Mouse (Mus musculus): ENCODE measurements at regions not wholly inside any gene's neighbourhood (a gene's known extent, or its start where the extent isn't known, plus 50 kb on each side); places are given as distances from the start of the nearest gene placed in this dataset.
A peak's percentile ranks its signal among the peaks of the same experiment; 100 is the strongest.
"Not testable (repeated sequence)": the region's sequence is repeated elsewhere in the genome, so short reads cannot be mapped to it uniquely, and the experiment has no call there.

DNA sequence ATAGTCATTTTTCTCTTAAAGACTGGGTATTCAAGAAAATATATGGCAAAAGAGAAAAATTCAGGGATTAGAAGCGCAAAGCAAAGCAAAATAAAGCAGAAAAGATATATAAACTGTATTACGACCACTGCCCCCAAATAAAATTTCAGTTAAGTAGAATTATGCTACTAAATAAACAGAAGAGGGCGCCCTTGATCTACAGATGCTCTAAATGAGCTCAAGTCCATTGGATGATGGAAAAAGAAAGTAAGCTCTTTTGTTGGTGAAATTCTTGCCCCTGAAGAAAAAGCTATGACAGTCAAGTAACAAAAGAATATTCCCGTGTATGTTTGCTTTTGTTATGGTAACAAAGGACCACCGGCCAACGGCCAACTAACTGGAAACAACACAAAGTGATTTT lies 165.5 kb upstream of the Stk26 start:
- no peak for ATAC-seq (replicated peaks; ENCODE audit: low FRiP score, poor library complexity, severe bottlenecking)

DNA sequence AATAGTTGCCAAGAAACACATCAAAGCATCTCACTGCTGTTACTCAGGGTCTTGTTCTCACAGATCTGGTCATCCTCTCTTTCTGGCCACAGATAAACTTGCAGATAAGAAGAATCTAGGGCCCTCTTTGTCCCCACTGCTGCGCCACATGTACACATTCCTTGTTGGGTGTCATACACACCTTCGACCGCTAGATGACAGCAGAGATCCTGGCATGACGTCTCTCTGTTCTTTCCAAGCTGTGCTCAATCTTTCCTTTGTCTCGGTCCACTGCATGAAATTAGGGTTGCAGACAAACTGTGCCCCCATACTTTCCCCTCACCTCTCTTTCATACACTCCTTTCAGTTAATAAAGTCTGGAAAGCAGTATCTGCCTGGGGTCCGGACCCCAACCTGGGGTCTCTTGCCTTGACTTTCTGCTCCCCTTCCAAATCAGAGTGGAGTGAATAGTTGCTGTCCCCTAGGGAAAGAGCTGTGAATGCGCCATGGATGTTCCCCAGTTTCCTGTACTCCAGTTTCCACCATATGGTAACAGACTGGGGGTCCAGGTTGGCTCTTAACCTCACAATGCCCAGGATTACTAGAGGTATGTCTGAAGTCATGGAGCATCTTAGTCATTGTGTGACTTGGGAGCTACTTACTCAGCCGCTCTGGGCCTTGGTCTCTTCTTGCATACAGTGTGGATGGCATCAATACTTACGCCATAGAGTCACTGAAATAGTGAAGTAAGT lies 182.8 kb upstream of the Stk26 start:
- no peak for ATAC-seq (replicated peaks; ENCODE audit: low FRiP score, poor library complexity, severe bottlenecking)

DNA sequence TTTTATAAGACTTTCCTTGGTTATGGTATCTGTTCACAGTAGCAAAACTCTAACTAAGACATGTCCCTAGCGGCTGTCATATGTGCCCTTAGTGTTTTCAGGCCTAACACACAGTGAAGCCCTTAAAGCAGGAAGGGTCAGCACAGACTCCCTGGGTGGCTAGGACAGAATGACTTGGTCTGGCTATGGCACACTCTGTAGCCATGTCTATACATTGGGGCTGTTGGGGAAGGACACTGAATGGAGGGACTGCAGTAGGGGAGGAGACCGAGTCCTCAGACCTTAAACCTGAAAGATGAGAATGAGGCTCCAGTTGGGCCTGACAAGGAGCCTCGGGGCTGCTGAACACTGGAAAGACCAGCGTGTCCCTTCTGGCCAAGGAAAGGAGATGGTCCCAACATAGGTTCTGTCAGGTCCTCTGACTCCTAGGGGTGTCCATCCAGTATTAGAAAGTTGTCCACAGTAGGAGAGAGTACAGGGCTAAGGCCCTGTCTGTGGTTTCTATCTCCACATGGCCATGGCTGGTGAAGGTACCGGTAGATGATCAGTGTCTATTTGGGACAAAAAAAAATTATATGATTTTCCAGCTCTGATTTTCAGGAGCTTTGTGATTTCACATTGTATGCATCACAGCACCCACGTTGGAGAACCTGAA lies 183.5 kb upstream of the Stk26 start:
- ATAC-seq (replicated peaks; ENCODE audit: low FRiP score, poor library complexity, severe bottlenecking), result no peak

DNA sequence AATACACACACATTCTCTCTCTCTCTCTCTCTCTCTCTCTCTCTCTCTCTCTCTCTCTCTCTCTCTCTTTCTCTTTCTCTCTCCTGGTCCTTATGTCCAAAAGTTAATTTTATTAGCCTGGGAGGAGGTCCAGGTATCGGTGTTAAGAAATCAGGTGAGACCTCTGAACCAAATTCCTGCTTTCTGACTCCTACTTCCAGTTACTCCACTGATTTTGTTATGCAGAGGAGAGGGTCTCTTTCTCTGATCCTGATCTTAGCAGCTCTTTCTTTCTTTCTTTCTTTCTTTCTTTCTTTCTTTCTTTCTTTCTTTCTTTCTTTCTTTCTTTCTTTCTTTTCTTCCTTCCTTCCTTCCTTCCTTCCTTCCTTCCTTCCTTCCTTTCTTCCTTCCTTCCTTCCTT lies 185.5 kb upstream of the Stk26 start:
- not testable (repeated sequence) for ATAC-seq (replicated peaks; ENCODE audit: low FRiP score, poor library complexity, severe bottlenecking)

DNA sequence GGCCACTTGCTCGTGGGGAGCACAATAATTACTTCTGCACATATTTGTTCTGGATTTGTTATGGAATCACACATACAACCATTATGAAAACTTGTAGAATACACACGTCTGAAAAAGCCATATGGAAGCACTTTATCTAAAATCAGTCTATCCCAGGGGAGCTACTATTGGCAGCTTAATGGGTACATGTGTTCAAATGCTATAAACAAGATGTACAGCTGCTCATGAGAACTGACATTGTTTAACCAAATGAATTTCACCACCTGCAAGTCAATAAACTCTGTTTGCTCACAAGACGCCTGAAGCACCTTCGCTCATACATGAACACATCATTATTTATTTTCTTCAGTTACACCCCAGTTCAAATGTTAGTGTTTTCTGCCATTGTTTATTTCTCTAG lies 199.5 kb upstream of the Stk26 start:
- no peak for ATAC-seq (replicated peaks; ENCODE audit: low FRiP score, poor library complexity, severe bottlenecking)

DNA sequence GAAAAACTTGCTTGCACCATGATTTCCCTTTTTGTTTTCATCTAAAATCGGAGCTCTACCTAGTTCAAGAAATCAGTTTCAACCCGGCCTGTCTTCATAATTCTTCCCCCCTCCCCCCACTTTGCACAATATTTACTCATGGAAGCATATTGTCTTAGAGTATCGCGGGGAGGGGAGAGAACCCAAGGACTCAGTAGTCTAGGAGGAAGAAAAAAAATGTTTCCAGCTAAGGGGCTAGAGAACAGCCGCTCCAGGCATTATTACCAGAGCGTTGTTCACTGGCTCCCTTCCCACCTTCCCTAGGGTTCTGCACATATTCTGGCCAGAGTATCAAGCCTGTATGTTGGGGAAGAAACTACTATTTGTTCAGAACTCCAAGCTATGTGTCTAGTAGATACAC lies 205.2 kb upstream of the Stk26 start:
- no peak for ATAC-seq (replicated peaks; ENCODE audit: low FRiP score, poor library complexity, severe bottlenecking)

DNA sequence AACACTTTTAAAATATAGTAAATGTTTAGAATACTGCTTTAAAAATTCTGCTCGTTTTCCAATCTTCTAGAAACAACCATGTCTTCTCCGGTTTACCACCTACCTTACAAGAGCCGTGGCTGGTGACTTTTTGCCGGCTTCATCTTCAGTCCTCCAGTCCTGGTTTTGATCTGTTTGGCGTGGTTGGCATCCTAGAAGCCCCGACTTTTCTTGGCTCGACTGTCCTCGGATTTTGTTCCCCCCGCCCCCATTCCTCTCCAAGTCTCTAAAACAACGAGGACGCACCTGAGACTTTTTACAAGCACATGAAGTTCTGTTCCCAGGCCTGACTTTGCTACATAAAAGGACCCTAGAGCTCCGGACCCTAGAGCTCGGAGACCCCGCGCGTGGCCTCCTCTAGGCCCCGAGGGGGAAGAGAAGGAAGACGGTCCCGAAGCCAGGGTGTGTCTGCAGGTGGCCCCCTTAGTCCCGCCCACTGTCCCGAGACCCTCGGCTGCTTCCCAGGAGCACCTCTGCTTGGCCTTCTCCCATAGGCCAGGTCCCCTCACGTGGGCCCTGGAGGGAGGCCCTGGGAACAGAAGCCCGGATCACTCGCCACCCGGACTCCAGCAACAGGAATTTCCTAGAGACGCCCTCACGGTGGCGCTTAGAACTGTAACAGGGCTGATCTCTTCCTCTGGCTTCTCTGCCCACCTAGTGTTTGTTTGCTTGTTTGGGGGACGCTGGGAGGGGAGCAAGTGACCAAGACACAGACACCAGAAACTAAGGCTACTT lies 205.8 kb upstream of the Stk26 start:
- ATAC-seq (replicated peaks; ENCODE audit: low FRiP score, poor library complexity, severe bottlenecking), result 0 out of 2 replicates have a peak, but pooled peaks have one; percentile 39

DNA sequence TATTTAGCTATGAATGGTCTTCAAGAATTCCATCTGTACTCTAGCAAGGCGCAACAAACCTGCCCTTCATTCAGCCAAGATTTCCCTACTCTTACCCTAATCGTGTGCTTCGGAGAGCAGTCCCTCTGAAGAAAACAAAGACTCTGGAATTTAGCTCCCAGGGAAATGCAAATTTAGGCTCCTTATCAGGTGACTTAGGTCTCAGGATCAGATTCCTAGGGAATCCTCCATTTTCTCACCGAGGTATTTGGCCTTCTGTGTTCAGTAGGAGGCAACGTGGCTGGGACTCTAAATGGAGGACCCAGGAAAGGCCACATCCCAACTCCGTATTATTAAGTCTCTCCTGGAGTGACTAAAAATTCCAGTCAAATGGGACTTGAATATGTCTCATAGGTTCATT lies 204.2 kb upstream of the Olfr1324 start:
- no peak for ATAC-seq (replicated peaks; ENCODE audit: low FRiP score, poor library complexity, severe bottlenecking)

DNA sequence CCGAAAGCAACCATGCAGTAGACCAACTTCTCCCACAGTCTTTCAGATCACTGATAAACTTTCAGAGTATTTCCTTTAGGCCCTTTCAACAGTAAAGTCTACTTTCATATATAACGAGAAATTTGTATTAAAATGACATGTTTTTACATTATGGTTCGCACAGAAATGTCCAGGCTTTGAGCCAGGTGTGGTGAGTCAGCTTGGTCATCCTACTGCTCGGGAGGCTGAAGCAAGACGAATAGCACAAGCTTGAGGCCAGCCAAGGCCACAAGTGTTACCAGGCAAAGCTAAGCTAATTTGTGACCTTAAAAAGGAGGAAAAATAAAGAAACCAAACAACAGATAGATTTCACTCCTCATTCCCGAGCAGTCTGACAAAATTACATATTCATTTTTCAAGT lies 197.0 kb upstream of the Olfr1324 start:
- ATAC-seq (replicated peaks; ENCODE audit: low FRiP score, poor library complexity, severe bottlenecking), result no peak

DNA sequence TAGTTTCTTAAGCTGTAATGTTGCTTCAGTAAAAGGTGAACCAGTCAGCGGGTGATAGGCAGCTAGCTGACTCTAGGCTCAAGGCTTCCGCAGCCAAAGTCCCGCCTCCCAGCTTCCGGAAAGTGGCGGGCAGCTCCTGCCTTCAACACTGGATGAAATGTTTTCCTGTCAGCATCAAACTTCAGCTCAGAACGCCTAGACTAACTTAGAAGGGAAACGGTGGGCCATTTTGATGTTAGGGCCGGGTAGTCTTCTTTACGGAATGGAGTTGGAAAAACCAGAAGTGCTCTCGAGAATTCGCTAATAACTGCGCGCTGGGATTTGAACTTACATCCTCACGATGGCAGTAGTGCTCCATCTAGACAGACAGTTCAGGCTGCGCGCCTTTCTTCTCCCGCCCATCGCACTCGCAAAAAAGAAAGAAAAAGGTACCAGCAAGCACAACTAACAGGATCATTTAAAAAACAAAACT lies 194.7 kb upstream of the Olfr1324 start:
- ATAC-seq (replicated peaks; ENCODE audit: low FRiP score, poor library complexity, severe bottlenecking), result no peak

DNA sequence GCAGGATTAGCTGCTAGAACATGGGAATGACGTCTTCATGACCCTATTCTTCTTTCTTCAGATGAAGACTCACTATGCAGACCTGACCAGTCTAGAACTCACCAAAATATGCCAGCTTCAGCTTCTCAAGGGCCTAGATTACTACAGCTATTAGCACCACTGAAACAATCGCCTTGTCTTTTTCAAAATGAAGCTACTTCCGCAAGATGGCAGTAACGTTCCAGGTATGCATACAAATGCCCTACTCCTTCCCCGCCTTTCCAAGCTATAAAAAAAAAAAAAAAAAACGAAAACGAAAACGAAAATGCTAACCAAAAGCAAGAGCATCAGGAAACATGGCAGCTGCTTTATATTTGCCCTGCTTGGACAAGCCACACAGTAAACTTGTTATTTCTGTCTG lies 192.6 kb upstream of the Olfr1324 start:
- ATAC-seq (replicated peaks; ENCODE audit: low FRiP score, poor library complexity, severe bottlenecking), result no peak

DNA sequence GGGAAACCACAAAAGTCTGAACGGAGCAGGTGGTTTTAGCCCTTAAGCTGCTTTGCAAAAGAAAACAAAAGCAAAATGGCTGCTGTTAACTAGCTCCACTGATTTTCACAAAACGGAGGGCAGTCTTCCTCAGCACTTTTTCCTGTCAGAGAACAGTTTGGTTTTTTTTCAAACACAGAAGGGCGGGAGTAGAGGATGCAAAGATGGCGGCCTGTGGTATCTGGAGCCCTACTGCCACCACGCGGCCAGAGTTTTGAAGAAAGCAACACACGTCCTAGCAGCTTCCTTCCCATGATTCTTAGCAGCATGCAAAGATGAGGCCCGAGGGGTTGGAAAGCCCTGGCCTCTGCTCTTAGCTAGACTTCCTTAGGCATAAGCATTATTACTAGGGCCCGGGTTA lies 191.6 kb upstream of the Olfr1324 start:
- no peak for ATAC-seq (replicated peaks; ENCODE audit: low FRiP score, poor library complexity, severe bottlenecking)

DNA sequence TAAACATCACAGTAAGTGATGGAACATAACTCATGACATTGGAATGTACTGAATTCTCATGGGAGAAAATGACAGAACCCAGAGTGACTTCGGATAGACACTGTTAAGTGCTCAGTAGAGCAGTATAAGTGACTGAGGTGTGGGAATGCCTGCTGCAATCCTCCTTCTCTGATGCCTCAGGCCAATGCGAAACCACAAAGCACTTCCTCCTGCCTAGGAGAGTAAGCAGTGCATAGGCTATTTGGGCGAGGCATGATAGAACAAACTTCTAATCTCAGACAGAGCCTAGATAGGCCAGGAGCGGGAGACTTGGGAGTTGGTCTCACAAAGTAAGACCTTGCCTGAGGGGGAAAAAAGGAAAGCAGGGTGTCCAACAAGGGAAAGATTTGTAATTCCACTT lies 190.6 kb upstream of the Olfr1324 start:
- no peak for ATAC-seq (replicated peaks; ENCODE audit: low FRiP score, poor library complexity, severe bottlenecking)

DNA sequence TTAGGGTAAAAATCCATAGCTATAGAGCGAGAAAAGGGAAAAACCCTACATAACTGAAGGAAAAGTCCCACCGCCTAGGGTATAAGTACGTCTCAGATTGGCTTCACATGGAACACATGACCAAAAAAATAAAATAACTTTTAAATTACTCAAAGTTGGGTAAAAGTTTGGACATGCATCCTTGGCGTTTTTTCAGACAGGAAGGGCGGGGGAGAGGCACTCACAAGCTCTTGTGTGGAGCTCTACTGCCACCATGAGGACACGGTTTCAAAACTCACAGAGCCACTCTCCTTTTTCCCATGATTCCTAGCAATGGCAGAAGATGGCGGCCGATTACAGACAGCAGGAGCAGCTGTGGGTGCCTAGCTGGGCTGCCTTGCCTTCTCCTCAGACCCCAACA lies 188.6 kb upstream of the Olfr1324 start:
- not testable (repeated sequence) for ATAC-seq (replicated peaks; ENCODE audit: low FRiP score, poor library complexity, severe bottlenecking)

DNA sequence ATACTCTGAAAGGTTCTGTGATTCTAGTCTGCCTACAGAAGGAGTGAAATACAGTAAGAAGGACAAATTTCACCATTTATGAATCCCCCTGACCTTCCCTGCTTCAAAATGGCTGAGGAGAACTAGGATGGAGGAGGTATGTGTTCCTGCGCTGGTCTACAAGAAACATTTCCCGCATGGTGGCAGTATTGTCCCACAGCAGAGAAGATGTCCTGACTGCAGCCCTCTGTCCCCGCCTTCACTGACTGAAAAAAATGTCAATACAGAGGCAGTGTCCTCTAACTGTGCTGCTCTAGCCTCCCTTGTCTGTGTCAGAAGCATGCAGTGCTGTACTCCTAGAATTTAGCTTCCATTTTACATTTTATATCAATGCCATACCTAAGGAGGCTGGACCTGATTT lies 186.6 kb upstream of the Olfr1324 start:
- peak; percentile 67 for ATAC-seq (replicated peaks; ENCODE audit: low FRiP score, poor library complexity, severe bottlenecking)

DNA sequence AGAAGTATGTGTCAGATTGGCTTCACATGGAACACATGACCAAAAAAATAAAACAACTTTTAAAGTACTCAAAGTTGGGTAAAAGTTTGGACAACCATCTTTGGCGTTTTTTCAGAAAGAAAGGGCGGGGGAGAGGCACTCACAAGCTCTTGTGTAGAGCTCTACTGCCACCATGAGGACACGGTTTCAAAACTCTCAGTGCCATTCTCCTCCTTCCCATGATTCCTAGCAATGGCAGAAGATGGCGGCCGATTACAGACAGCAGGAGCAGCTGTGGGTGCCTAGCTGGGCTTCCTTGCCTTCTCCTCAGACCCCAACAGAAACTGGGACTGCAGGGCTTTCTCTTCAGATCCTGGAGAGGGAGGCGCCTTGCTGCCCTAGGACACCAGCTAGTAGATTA lies 186.1 kb upstream of the Olfr1324 start:
- 0 out of 2 replicates have a peak, but pooled peaks have one; percentile 28 for ATAC-seq (replicated peaks; ENCODE audit: low FRiP score, poor library complexity, severe bottlenecking)

DNA sequence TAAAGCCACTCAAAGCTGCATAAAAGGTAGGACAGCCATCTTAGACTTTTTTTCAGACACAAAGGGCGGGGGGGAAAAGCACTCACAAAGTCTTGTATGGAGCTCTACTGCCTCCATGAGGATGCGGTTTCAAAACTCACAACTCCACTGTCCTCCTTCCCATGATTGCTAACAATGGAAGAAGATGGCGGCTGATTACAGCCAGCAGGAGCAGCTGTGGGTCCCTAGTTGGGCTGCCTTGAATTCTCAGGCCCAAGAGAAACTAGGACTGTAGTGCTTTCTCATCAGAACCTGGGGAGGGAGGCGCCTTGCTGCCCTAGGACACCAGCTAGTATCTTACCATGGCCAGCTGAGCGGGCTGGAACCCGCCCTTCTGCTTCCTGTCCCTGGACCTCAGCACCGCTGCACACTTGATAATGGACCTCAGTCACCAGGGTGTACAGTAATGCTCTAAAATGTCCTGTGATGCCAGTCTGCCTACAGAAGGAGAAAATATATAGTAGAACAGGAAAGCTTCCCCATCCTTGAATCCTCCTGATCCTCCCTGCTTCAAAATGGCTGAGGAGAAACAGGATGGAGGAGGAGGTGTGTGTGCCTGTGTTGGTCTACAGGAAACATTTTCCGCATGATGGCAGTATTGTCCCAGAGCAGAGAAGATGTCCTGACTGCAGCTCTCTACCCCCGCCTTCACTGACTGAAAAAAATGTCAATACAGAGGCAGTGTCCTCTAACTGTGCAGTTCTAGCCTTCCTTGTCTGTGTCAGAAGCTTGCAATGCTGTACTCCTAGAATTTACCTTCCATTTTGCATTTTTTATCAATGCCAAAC lies 183.7 kb upstream of the Olfr1324 start:
- ATAC-seq (replicated peaks; ENCODE audit: low FRiP score, poor library complexity, severe bottlenecking), result peak; percentile 74

DNA sequence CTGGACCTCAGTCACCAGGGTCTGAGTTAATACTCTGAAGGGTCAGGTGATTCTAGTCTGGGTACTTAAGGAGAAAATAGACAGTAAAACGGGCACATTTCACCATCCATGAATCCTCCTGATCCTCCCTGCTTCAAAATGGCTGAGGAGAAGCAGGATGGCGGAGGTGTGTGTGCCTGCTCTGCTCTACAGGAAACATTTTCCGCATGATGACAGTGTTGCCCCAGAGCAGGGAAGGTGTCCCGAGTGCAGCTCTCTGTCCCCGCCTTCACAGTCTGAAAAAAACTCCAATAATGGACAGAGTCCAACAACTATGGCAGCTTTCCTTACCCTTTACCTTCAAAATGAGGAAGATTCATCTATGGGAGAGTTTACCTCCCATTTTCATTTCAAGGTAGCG lies 179.8 kb upstream of the Olfr1324 start:
- not testable (repeated sequence) for ATAC-seq (replicated peaks; ENCODE audit: low FRiP score, poor library complexity, severe bottlenecking)

DNA sequence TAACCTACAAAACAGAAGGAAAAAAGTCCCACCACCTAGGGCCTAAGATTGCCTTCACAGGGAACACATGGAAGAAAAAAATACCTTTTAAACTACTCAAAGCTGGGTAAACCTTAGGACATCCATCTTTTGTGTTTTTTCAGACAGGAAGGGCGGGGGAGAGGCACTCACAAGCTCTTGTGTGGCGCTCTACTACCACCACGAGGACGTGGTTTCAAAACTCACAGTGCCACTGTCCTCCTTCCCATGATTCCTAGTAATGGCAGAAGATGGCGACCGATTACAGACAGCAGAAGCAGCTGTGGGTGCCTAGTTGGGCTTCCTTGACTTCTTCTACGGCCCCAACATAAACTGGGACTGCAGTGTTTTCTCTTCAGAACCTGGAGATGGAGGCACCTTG lies 179.3 kb upstream of the Olfr1324 start:
- ATAC-seq (replicated peaks; ENCODE audit: low FRiP score, poor library complexity, severe bottlenecking), result no peak

DNA sequence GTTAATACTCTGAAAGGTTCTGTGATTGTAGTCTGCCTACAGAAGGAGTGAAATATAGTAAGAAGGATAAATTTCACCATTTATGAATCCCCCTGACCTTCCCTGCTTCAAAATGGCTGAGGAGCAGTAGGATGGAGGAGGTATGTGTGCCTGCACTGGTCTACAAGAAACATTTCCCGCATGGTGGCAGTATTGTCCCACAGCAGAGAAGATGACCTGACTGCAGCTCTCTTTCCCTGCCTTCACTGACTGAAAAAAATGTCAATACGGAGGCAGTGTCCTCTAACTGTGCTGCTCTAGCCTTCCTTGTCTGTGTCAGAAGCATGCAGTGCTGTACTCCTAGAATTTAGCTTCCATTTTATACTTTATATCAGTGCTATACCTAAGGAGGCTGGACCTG lies 177.2 kb upstream of the Olfr1324 start:
- ATAC-seq (replicated peaks; ENCODE audit: low FRiP score, poor library complexity, severe bottlenecking), result 0 out of 2 replicates have a peak, but pooled peaks have one; percentile 63

All from erythroid progenitor cell, adult 5-6 weeks (primary cell).